Mouse (Mus musculus) kidney, embryonic 16.5 days (tissue): Measurements from ENCODE around the gene Eif3f. TPM values are rescaled to one million over a fixed set of nuclear protein-coding genes. Genes with fewer than 3 reads are reported as not detected.
A peak's percentile ranks its signal among the peaks of the same experiment; 100 is the strongest.

Experiments used
- ATAC-seq: fragments of 200-750 bp; cut with Nextera tagmentation; 2 replicates; pipeline ENCODE4 v1.8.0; 2017; ENCODE audit warnings: moderate TSS enrichment; ENCODE audit not compliant: low FRiP score, low TSS enrichment
- H3K27ac ChIP-seq: fragments of 300-500 bp; sonication (generic); 2 replicates; pipeline ENCODE4 v1.5.1; 2014; ENCODE audit warnings: low read length
- H3K27me3 ChIP-seq: fragments of 300-500 bp; sonication (generic); 2 replicates; pipeline ENCODE4 v1.6.1; 2014; ENCODE audit warnings: low read length, control low read depth, mixed read lengths; ENCODE audit not compliant: insufficient read depth
- H3K36me3 ChIP-seq: fragments of 300-500 bp; sonication (generic); 2 replicates; pipeline ENCODE4 v1.6.1; 2014; ENCODE audit warnings: low read length, control low read depth, mixed read lengths; ENCODE audit not compliant: insufficient read depth
- H3K4me1 ChIP-seq: fragments of 300-500 bp; sonication (generic); 2 replicates; pipeline ENCODE4 v1.6.1; 2014; ENCODE audit warnings: low read length, control low read depth, mixed read lengths; ENCODE audit not compliant: insufficient read depth
- H3K4me2 ChIP-seq: fragments of 300-500 bp; sonication (generic); replicated peaks from 2 replicates; pipeline ENCODE4 v1.6.1; 2014; ENCODE audit warnings: low read depth, low read length
- H3K4me3 ChIP-seq: fragments of 300-500 bp; sonication (generic); 2 replicates; pipeline ENCODE4 v1.5.1; 2014; ENCODE audit warnings: mild to moderate bottlenecking, low read length
- H3K9ac ChIP-seq: fragments of 300-500 bp; sonication (generic); replicated peaks from 2 replicates; pipeline ENCODE4 v1.6.1; 2014; ENCODE audit warnings: low read length
- H3K9me3 ChIP-seq: fragments of 300-500 bp; sonication (generic); 2 replicates; pipeline ENCODE4 v1.6.1; 2016; ENCODE audit warnings: low read length, control low read depth
- WGBS: fragments of 180-500 bp; shearing (Covaris S2); extraction: QIAGEN DNeasy Blood & Tissue Kit; methylation state at CpG from one replicate; pipeline ENCODE4 v1.1.7; 2014; 5-methylcytosine and 5-hydroxymethylcytosine counted together
- polyA plus RNA-seq: library from polyadenylated mRNA; unstranded; fragments of >200 nt; fragmentation: Nextera tagmentation; extraction: Ambion mirVana; gene quantifications from 2 replicates; pipeline ENCODE4 v1.2.1, GENCODE M21; 2015

Gene Eif3f
- polyA plus RNA-seq = 80.0 and 88.3 TPM in 2 replicates

- Histone ChIP-seq H3K9ac (peak within 1 kb of the TSS; percentile 96), H3K4me2 (peak within 1 kb of the TSS; percentile 82), H3K4me3 (peak within 1 kb of the TSS; percentile 97), H3K9me3 (no peaks in the 10 kb centered on the region), H3K27me3 (no peaks in the 10 kb centered on the region), H3K27ac (peak within 1 kb of the TSS; percentile 74), H3K36me3 (peaks cover 21% of the 10 kb centered on the region), H3K4me1 (peaks cover 15% of the 10 kb centered on the region)
- ATAC-seq = peak; percentile 97
- 2% methylated on average over 47 of the region's 50 CpGs for WGBS
Measured at GRCm38 (mm10) chr7:108933794-108934731, at the start of gene Eif3f. Gene Eif3f, plus strand, starts transcription at chr7:108934417.

- ATAC-seq = no peak
- Histone ChIP-seq H3K27me3 (no peaks in the 10 kb centered on the region), H3K9ac (no peak within 1 kb of the TSS), H3K4me3 (no peak within 1 kb of the TSS), H3K9me3 (no peaks in the 10 kb centered on the region), H3K27ac (no peak within 1 kb of the TSS), H3K36me3 (no peaks in the 10 kb centered on the region), H3K4me1 (no peaks in the 10 kb centered on the region), H3K4me2 (no peak within 1 kb of the TSS)
- 84% methylated on average over 4 of the region's 4 CpGs for WGBS
Measured at GRCm38 (mm10) chr7:108884906-108885305, 49.3 kb upstream of the Eif3f start, which contains the start of gene Olfr518. Gene Olfr518, minus strand, starts transcription at chr7:108885006.

- Histone ChIP-seq H3K36me3 (no peaks in the 10 kb centered on the region), H3K4me3 (no peak within 1 kb of the TSS), H3K4me2 (no peak within 1 kb of the TSS), H3K9me3 (no peaks in the 10 kb centered on the region), H3K27ac (no peak within 1 kb of the TSS), H3K4me1 (no peaks in the 10 kb centered on the region), H3K27me3 (no peaks in the 10 kb centered on the region), H3K9ac (no peak within 1 kb of the TSS)
- no peak for ATAC-seq
- WGBS = 89% methylated on average over 5 of the region's 5 CpGs
Measured at GRCm38 (mm10) chr7:108894320-108894719, 39.9 kb upstream of the Eif3f start, which contains the start of gene Olfr519. Gene Olfr519, minus strand, starts transcription at chr7:108894420.

- 73% methylated on average over 2 of the region's 2 CpGs for WGBS
- no peaks in the 10 kb centered on the region for H3K4me1 ChIP-seq
- no peaks in the 10 kb centered on the region for H3K27me3 ChIP-seq
- no peak overlapping the region for H3K4me3 ChIP-seq
- H3K9me3 ChIP-seq = no peaks in the 10 kb centered on the region
- H3K36me3 ChIP-seq = no peaks in the 10 kb centered on the region
- no peak overlapping the region for H3K4me2 ChIP-seq
- no peak overlapping the region for H3K9ac ChIP-seq
- no peak overlapping the region for H3K27ac ChIP-seq
- no peak for ATAC-seq
Measured at GRCm38 (mm10) chr7:108903969-108904368, 30.2 kb upstream of the Eif3f start.

- Histone ChIP-seq H3K27ac (no peak overlapping the region), H3K27me3 (no peaks in the 10 kb centered on the region), H3K4me1 (no peaks in the 10 kb centered on the region), H3K36me3 (no peaks in the 10 kb centered on the region), H3K4me3 (no peak overlapping the region), H3K9me3 (no peaks in the 10 kb centered on the region), H3K9ac (no peak overlapping the region), H3K4me2 (no peak overlapping the region)
- ATAC-seq = no peak
- 63% methylated on average over 4 of the region's 4 CpGs for WGBS
Measured at GRCm38 (mm10) chr7:108927043-108927442, 7.2 kb upstream of the Eif3f start.

GRCm38 (mm10) chr7:108928280-108929188 is 5.7 kb upstream of the Eif3f start:
- no peak overlapping the region for H3K27ac ChIP-seq
- no peaks in the 10 kb centered on the region for H3K36me3 ChIP-seq
- H3K4me3 ChIP-seq = no peak overlapping the region
- H3K9me3 ChIP-seq = no peaks in the 10 kb centered on the region
- no peak overlapping the region for H3K4me2 ChIP-seq
- H3K9ac ChIP-seq = no peak overlapping the region
- WGBS = 69% methylated on average over 11 of the region's 11 CpGs
- no peak for ATAC-seq
- no peaks in the 10 kb centered on the region for H3K4me1 ChIP-seq
- no peaks in the 10 kb centered on the region for H3K27me3 ChIP-seq

GRCm38 (mm10) chr7:108929726-108930393 is 4.4 kb upstream of the Eif3f start, which contains the start of gene Nlrp10:
Gene Nlrp10, minus strand, starts transcription at chr7:108930178.
- Histone ChIP-seq H3K9me3 (no peaks in the 10 kb centered on the region), H3K4me3 (no peak within 1 kb of the TSS), H3K27me3 (no peaks in the 10 kb centered on the region), H3K36me3 (no peaks in the 10 kb centered on the region), H3K4me2 (no peak within 1 kb of the TSS), H3K27ac (no peak within 1 kb of the TSS), H3K4me1 (peaks cover under 1% of the 10 kb centered on the region; the same call in 1 of the 2 replicates), H3K9ac (no peak within 1 kb of the TSS)
- ATAC-seq = no peak
- 69% methylated on average over 6 of the region's 6 CpGs for WGBS

- Histone ChIP-seq H3K9me3 (no peaks in the 10 kb centered on the region), H3K4me1 (peaks cover 15% of the 10 kb centered on the region), H3K9ac (peak overlapping the region; percentile 96), H3K4me2 (peak overlapping the region; percentile 82), H3K4me3 (peak overlapping the region; percentile 97), H3K27me3 (no peaks in the 10 kb centered on the region), H3K36me3 (peaks cover 26% of the 10 kb centered on the region), H3K27ac (no peak overlapping the region; the same call in 1 of the 2 replicates)
- no peak for ATAC-seq
- whole genome bisulfite sequencing = 2% methylated on average over 8 of the region's 8 CpGs
Measured at GRCm38 (mm10) chr7:108934836-108935235, 619 bp downstream of the Eif3f start.

- no peak for ATAC-seq
- peak overlapping the region; percentile 97 for H3K4me3 ChIP-seq
Measured at GRCm38 (mm10) chr7:108935411-108935810, 1.2 kb downstream of the Eif3f start.

More at GRCm38 (mm10) chr7:108935411-108935810, 1.2 kb downstream of the Eif3f start:
- no peak overlapping the region for H3K27ac ChIP-seq
- peaks cover 15% of the 10 kb centered on the region for H3K4me1 ChIP-seq
- 76% methylated on average over 7 of the region's 7 CpGs for WGBS
- H3K27me3 ChIP-seq = no peaks in the 10 kb centered on the region
- H3K4me2 ChIP-seq = peak overlapping the region; percentile 82
- peak overlapping the region; percentile 96 for H3K9ac ChIP-seq
- H3K36me3 ChIP-seq = peaks cover 31% of the 10 kb centered on the region
- no peaks in the 10 kb centered on the region for H3K9me3 ChIP-seq
